Mouse (Mus musculus) megakaryocyte, adult 5-6 weeks (primary cell): ENCODE data around the gene Galnt14. TPM values are rescaled to one million over a fixed set of nuclear protein-coding genes. Genes with fewer than 3 reads are reported as not detected.

Experiments used
- ATAC-seq: 2 replicates; pipeline ENCODE4 v1.8.0; 2016; ENCODE audit warnings: mild to moderate bottlenecking, inconsistent platforms; ENCODE audit not compliant: poor library complexity, severe bottlenecking
- total RNA-seq, 2 experiments: library from RNA; stranded (forward) in 1 of 2; stranded (reverse) in 1 of 2; fragments of 153-499, 151-499 nt in 1 of 2; fragments of 221-1000, 200-1000 nt in 1 of 2; gene quantifications; 2 replicates each; pipeline versions ENCODE4 v1.2.3 to v1.2.4; 2015 to 2017

Gene Galnt14
- total RNA-seq (2015) (not detected in 2 replicates), total RNA-seq (2017) (not detected in 2 replicates)

DNA sequence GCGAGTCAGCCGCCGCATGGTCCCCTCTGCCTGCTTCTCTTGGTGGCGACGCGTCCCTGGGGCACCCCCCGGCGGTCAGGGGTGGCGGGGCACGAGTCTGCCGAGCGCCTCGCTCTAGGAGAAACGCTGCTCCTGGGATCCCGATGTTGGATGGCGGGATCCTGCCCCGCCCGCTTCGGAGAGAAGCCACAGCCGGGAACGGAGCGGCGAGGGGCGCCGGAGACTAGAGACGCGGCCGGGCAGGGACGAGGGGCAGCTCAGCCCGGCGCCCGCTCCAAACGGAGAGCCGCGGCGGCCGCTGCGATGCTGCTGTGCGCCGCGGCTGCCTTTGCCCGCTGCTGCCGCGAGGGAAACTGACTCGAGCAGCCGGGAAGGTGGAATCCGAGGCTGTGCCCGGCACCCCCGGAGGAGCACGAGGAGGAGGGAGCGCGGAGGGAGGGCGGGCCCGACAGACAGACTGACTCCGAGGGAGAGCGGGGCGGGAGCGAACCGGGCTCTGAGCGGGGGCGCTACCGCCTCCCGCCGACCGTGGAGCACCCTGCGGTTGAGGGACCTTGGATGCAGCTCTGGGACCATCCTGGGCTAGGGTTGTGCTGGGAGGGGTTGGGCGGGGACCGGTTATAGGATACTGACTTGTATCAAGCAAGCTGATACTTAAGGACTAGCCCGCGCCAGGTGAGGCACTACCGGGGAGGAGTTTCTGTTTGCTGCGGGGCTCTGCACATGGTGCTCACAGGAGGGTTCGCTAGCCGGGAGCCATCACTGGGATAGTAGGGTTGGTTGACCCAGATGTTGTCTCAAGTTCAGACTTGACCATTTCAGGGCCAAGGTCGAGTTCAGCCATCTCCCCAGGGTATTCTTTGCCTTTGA, at the start of gene Galnt14:
Galnt14 (minus strand) TSS at position 412 of the 870 bp plus-strand sequence.
- peak; percentile 61; the same call in 1 of the 2 replicates for ATAC-seq

DNA sequence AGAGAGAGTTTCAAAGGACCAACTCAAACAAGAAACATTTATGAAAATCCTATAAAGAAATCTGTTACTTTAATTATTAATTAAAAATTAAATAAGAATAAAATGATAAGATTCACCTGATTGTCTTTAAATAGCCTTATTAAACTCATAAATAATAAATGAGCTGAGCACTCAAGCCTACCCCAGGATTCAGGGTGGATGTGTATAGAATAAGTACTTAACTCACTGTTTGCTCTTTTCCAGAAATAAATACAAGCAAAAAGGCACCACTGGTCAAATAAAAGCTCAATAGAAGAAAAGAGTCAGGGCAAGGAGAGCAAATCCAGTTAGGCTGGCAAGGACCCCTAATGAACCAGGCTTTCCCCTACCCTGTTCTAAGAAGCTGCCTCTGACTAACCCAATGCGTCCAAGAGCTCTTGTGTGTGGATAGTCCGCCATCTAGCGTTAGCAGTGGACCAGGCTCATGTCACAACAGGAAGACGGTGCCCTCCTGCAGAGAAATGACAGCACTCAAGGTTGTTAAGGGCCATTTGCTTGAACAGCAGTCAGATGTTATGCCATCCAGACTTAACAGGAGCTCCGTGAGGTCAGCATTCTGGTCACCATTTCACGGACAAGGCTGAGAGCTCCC, 33.5 kb upstream of the Galnt14 start:
- peak; percentile 89 for ATAC-seq

DNA sequence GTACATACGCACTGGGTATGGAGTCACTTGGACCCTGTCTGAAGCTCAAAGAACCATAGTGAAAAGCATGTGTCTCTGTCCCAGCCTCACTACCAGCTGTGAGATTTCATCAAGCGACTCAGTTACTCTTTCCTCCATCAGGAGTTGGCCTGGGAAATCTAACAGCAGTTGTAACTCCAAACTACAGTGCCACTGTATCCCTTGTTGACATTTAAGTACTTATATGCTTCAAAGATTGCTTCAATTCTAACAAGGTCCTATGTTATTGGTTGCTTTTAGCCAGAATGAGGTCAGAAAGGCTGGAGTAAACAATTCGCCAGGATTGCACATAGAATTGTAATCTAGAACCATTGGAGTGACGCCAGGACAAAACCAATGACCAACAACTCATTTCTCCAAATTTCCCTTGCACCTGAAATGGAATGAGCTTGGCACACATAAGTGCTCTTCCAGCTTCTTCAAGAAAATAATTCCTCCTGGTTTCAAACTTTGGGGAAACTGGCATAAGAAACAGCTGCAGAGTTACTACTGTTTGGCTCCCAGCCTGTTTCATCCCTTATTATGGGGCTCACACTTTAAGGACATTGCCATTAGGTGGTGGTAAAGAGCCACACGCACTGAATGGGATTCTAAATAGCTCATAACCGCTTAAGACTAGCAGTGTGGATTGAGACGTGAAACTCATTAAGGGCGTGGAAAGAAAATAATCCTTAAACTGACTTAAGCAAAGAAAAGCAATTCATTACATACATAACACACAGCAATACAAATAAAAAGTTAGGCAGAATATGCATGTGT, 13.8 kb upstream of the Galnt14 start:
- ATAC-seq, result no peak

DNA sequence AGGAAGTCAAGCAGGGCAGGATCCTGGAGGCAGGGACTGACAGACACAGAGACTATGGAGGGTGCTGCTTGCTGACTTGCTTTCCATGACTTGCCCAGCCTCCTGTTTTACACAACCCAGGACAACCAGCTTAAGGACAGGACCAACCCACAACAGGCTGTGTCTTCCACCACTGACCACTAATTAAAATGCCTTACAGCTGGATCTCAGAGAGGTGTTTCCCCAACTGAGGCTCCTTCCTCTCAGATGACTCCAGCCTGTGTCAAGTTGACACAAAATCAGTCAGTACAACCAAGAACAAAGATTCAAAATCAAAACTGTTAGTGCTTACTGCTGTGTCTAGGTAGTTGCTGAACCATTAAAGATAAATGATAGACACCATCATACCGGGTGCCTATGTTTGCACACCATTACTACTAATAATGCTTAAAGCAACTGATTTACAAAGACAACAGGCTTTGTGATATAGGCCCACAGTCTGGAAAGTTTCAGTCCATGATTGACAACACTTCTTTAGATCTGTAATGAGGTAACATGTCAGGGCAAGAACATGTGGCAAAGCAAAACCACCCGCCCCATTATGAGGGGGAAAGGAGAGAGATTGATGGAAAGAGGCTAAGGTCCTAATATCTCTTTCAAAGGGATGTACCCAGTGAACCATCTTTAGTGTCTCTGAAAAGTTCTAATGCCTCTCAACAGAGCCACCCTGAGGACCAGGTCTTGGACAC, 8.9 kb upstream of the Galnt14 start:
- ATAC-seq, result no peak

DNA sequence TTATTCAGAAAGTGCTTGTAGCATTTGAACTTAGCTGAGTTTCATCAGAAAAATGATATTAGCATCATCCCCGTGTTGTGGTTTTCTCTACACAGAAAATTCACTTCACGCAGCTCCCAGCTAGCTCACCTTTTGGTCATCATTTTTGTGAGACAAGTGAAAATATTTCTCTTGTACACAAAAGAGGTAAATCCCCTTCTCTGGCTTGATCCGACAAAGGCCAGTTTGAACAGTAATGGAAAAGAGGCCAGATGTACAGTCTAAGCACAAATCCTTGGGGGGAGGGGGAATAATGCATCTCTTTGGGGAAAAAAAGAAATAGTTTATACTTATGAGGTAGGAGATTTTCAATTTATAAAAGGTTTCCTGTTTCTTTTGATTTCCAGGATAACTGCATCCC, 6.4 kb upstream of the Galnt14 start:
- no peak for ATAC-seq

- no peak for ATAC-seq
Observed at GRCm38 (mm10) chr17:73714440-73715221, 4.4 kb upstream of the Galnt14 start.

DNA sequence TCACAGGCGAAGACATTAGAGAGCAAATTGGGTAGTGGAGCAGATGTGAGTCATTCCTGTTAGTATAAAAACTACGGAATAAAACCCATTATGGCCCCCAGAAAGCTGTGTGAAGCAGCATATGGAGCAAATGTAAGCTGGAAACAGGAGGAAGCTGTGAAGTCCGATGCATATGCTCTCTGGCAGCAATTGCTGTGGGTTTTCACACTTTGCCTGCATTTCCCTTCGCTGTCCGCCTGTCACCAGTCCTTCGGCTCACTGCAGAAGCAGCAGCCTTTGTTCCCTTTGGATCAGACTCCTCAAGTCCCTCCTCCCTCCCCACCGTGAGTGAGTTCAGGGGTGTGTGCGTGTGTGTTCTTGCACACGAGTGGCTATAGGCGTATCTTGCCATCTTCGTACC, 3.1 kb upstream of the Galnt14 start:
- ATAC-seq, result no peak

GRCm38 (mm10) chr17:73711919-73712318, 1.7 kb upstream of the Galnt14 start:
- ATAC-seq, result no peak

DNA sequence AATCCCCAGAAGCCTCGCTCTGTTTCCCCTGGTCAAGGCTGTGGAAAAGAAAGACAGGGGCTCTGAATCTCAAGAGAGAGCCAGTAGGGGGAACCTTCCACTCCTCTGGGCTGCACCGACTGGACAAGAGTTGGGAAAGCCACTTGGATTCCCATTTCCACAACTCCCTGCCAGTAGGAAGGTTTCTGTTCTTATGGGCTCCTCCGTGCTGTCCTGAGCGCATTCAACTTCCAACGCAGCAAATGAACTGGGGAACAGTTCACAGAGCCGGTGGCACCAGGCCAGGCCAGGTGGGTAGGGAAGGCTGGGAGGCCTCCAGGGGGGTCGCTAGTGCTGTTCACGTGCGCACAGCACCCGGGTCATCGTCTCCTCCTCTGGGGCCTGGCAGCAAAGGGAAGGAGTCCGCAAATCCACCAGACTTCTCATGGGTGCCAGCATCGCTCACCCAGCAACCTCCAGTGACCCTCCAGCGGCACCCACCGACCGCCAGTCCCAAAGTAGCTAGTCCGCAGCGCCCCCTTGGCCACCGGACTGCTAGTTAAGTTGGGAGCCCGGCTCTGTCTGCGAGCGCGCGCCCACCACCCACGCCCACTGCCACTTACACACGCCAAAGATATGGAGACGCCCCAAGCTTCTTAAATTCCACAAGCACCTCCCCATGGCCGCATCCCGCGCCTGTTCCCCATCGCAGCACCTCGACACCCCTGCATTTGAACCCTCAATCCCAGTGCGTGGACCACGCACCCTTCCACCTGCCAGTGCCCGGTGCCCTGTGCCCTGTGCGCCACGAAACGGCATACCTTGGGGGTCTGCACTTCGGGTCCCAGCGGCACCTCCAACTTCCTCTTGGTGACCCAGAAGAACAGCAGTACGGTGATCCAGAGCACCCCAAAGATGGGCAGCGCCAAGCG, 867 bp downstream of the Galnt14 start:
- ATAC-seq, result no peak

DNA sequence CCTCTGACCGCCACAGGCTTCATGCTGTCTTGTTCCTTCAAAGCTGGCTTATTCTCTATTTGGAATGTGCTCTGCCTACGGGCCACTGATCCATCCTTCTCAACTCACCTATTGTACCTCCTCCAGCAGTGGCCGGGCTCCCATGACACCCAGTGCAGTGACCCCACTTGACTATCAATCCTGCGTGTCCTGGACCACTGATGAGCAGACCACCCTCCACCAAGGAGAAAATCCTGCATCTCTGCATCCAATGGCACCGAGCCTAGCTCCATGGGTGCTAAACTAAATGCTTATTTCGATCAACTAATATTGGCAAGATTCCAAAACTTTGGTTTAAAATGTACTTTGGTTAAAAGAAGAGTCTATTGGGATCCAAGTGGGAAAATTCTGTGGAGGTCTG, 1.8 kb downstream of the Galnt14 start:
- ATAC-seq, result no peak

GRCm38 (mm10) chr17:73703571-73703970, 6.7 kb downstream of the Galnt14 start:
- ATAC-seq, result no peak

DNA sequence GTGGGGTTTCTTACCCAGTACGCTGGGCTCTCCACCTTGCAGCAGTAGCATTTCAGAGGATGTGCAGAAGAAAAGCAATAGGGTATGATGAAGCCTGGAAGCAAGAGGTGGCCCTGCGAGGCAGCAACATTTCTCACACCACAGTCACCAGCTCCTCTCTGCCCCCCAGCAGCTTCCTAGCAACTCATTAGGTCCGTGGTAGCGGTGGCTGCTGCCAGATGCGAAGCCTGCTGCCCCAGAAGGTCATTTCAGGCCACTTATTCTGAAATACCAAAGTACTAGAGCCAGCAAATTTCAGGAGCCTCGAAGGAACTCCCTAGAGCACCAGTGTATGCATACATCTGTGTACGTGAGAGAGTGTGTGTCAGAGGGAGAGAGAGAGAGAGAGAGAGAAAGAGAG, 9.2 kb downstream of the Galnt14 start:
- no peak for ATAC-seq

- ATAC-seq, result no peak
Observed at GRCm38 (mm10) chr17:73699881-73700280, 10.4 kb downstream of the Galnt14 start.

DNA sequence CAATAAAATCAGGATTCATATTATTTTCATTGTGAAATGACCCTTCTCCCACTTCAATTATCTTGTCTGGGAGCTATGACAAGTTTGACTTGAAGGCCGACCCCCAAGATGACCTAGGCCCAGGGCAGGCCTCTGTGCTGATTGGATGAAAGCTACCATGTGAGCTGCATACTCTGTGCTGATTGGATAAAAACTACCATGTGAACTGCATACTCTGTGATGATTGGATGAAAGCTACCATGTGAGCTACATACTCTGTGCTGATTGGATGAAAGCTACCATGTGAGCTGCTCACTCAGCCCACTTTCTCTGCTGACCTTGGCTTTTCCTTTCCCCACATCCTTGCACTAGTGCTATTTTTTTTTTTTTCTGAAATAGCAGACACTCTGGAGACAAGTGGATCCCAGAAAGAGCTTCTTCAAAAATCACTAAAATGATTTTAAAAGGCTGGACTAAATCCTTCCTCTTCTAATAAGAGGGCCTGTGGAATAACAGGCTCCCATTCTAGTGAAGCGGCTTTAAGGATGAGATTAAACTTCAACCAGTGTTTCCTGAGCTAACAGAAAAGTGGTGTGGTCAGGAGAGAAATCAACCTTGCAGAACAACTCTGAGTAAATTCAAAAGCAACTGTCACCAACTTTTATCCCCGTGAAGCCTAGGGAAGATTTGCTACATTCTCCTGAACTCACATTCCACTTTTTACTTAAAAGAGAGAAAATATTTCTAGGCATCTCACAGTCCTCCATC, 15.9 kb downstream of the Galnt14 start:
- ATAC-seq, result no peak

- no peak for ATAC-seq
Observed at GRCm38 (mm10) chr17:73688261-73688660, 22.0 kb downstream of the Galnt14 start.

- ATAC-seq, result no peak
Observed at GRCm38 (mm10) chr17:73686292-73686691, 24.0 kb downstream of the Galnt14 start.

DNA sequence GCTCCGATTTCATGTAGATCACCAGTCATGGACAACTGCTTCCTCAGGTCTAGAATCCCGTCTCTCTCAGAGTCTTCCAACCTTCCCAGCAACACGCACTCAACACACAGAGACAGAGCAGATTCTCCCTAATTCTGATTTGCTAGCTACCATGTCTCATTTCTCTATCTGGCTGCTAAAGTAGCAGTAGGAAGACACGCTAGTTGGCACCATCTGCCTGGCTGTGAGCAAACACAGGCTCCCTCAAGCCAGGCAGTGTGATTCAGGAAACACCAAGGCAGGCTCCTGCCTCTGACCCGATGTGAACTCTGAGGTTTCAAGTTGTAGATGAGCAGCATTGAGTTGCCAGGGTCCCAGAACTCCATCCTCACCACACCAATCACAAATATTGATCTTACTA, 25.5 kb downstream of the Galnt14 start:
- no peak for ATAC-seq

GRCm38 (mm10) chr17:73671921-73672320, 38.3 kb downstream of the Galnt14 start:
- ATAC-seq, result no peak
